Mouse (Mus musculus): Measurements from ENCODE around the gene Car14.

- no peak for TF ChIP-seq CTCF (IDR thresholded peaks at IDR 0.05; ENCODE audit: low read depth, low read length)
- no peak for TF ChIP-seq EP300 (IDR thresholded peaks at IDR 0.05; ENCODE audit: insufficient read depth, low read depth, low read length)
- no peak for TF ChIP-seq POLR2A (IDR thresholded peaks at IDR 0.05; ENCODE audit: insufficient read depth, low read length)
These were observed 27.7 kb upstream of the Car14 start for GRCm38 (mm10) chr3:95932157-95932556.
